Mouse (Mus musculus): ENCODE data around the gene Ndc80. TPM values are rescaled to one million over a fixed set of nuclear protein-coding genes. Genes with fewer than 3 reads are reported as not detected.
"Not testable (repeated sequence)": the region's sequence is repeated elsewhere in the genome, so short reads cannot be mapped to it uniquely, and the experiment has no call there.

Ndc80 gene
- polyA plus RNA-seq, 1 experiment, result not detected

DNA sequence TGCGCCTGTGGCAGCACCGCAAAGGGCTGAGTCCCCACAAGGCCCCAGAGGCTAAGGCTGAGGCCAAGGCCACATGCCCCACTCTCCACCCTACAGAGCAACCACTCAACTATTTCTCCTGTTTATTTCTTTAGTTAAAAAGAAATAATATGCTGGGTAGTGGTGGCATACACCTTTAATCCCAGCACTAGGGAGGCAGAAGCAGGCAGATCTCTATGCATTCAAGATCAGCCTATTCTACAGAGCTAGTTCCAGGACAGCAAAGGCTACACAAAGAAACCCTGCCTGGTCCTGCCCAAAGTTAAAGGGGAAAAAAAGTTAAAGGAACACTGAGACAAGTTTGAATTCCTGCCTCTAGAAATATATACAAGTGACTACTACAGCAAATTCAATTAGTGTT lies 66.8 kb downstream of the Ndc80 start, which contains the start of gene Gm4707:
TSS of gene Gm4707 (minus strand) at position 101 of the 400 bp plus-strand sequence.
- no peaks in the 10 kb centered on the region for H3K4me1 ChIP-seq (ENCODE audit: control insufficient read depth, insufficient read depth, insufficient read length, low read length)
- no peak within 1 kb of the TSS for H3K4me3 ChIP-seq (ENCODE audit: insufficient read depth, low read depth, low read length)
- no peak within 1 kb of the TSS for H3K27ac ChIP-seq (replicated peaks; ENCODE audit: low read depth, low read length)

DNA sequence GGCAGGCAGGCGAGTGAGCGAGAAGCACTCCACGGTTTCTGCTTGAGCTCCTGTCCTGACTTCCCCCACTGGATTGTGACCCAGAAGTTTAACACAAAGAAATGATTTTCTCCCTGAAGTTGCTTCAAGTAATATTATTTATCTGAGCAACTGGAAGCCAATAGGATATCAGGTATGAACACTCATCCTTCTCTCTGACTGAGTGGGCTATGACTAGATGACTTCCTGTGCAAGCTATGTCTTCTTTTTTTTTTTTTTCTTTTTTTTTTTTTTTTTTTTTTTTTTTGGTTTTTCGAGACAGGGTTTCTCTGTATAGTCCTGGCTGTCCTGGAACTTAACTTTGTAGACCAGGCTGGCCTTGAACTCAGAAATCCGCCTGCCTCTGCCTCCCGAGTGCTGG lies 69.3 kb downstream of the Ndc80 start:
- H3K4me3 ChIP-seq (ENCODE audit: insufficient read depth, low read depth, low read length); H3K4me1 ChIP-seq (ENCODE audit: control insufficient read depth, insufficient read depth, insufficient read length, low read length); H3K27ac ChIP-seq (replicated peaks; ENCODE audit: low read depth, low read length): not testable (repeated sequence)

Other genes starting within 250 kb of the Ndc80 start
- gene Emilin2, start 214.9 kb downstream of the Ndc80 start, polyA plus RNA-seq (2012; ENCODE audit: insufficient read depth, insufficient read length, missing spikeins), result 6.3 and 10.4 TPM in 2 replicates
- 3.1 and 3.3 TPM in 2 replicates for gene Gm4707, start 66.9 kb downstream of the Ndc80 start, polyA plus RNA-seq (2012; ENCODE audit: insufficient read depth, insufficient read length, missing spikeins)
- gene Smchd1, start 51.5 kb downstream of the Ndc80 start, polyA plus RNA-seq (2012; ENCODE audit: insufficient read depth, insufficient read length, missing spikeins), result 7.2 and 11.8 TPM in 2 replicates
- not detected in 2 replicates for gene Spdya, start 25.2 kb upstream of the Ndc80 start, polyA plus RNA-seq (2012; ENCODE audit: insufficient read depth, insufficient read length, missing spikeins)
- gene Wdr43, start 89.0 kb upstream of the Ndc80 start, polyA plus RNA-seq (2012; ENCODE audit: insufficient read depth, insufficient read length, missing spikeins), result 11.9 and 16.5 TPM in 2 replicates
- not detected in 2 replicates for gene Togaram2, start 146.4 kb upstream of the Ndc80 start, polyA plus RNA-seq (2012; ENCODE audit: insufficient read depth, insufficient read length, missing spikeins)
- not detected in 2 replicates for gene Pcare, start 226.0 kb upstream of the Ndc80 start, polyA plus RNA-seq (2012; ENCODE audit: insufficient read depth, insufficient read length, missing spikeins)
- gene Clip4, start 241.6 kb upstream of the Ndc80 start, polyA plus RNA-seq (2012; ENCODE audit: insufficient read depth, insufficient read length, missing spikeins), result 4.0 and 4.5 TPM in 2 replicates